Mouse (Mus musculus): Measurements from ENCODE around the gene Mbnl2. TPM values are rescaled to one million over a fixed set of nuclear protein-coding genes. Genes with fewer than 3 reads are reported as not detected.

Gene Mbnl2
- total and polyA plus RNA-seq, 2 experiments from 2014 or later: 23.9 to 58.6 TPM

GRCm38 (mm10) chr14:120336841-120337240 is 61.4 kb downstream of the Mbnl2 start:
- DNase-seq (no peak), ATAC-seq (no peak)
- H3K4me2 ChIP-seq (ENCODE audit: low read depth): no peak overlapping the region
- H3K9ac ChIP-seq: no peak overlapping the region
- no peaks in the 10 kb centered on the region; the same call in none of the 2 replicates for H3K4me1 ChIP-seq (ENCODE audit: insufficient read depth)
- WGBS: 70% methylated on average over 8 of the region's 8 CpGs
- no peak overlapping the region for H3K27ac ChIP-seq (ENCODE audit: low read depth, low read length)
- no peaks in the 10 kb centered on the region for H3K9me3 ChIP-seq (ENCODE audit: low read length)
- H3K36me3 ChIP-seq (ENCODE audit: insufficient read depth): no peaks in the 10 kb centered on the region
- H3K4me3 ChIP-seq (ENCODE audit: low read depth, low read length): no peak overlapping the region
- H3K27me3 ChIP-seq (ENCODE audit: insufficient read depth, low read length): no peaks in the 10 kb centered on the region
- no peak for TF ChIP-seq CTCF (IDR thresholded peaks at IDR 0.05; ENCODE audit: low read depth)

DNA sequence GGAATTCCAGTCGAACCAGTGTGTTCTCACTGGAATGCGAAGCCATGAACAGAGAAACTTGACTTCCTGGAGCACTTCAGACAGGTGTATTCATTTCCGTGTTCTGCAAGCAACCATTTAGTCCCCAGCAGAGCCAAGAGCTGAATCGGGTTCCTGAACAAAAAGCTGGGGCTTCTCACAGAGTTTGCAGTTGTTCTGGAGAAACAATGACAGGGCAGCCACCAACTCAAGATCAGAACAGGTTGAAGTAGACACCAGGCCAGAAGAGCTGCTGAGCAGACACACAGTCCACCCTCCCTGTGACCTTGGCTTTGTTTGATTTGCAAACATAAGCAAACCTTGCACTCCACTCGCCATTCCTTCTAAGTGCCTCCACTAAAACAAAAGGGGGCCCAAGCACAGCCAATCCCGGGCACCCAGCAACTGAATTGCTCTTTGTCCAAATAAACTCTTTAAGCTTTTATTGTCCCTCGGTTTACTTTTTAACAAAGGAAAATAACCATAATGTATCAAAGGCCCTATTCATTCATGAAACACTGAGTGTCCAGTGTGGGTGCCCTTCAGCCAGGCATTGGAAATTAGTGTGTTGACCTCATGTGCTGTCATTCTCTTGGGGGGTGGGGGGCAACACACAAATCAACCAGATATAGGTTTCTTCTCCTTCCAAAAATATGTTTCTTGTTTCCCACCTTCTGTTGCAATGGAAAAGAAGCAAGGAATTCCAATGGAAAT is 62.4 kb downstream of the Mbnl2 start:
- ATAC-seq: no peak
- TF ChIP-seq CTCF (IDR thresholded peaks at IDR 0.05; ENCODE audit: low read depth): no peak
- Histone ChIP-seq H3K4me1 (ENCODE audit: insufficient read depth) (no peaks in the 10 kb centered on the region; the same call in none of the 2 replicates), H3K4me2 (ENCODE audit: low read depth) (no peak overlapping the region), H3K9me3 (ENCODE audit: low read length) (no peaks in the 10 kb centered on the region), H3K27me3 (ENCODE audit: insufficient read depth, low read length) (no peaks in the 10 kb centered on the region), H3K36me3 (ENCODE audit: insufficient read depth) (no peaks in the 10 kb centered on the region), H3K9ac (no peak overlapping the region), H3K27ac (ENCODE audit: low read depth, low read length) (no peak overlapping the region), H3K4me3 (ENCODE audit: low read depth, low read length) (no peak overlapping the region)
- WGBS: 36% methylated on average over 7 of the region's 7 CpGs
- no peak for DNase-seq

GRCm38 (mm10) chr14:120338706-120339105 is 63.2 kb downstream of the Mbnl2 start:
- TF ChIP-seq CTCF (IDR thresholded peaks at IDR 0.05; ENCODE audit: low read depth): no peak
- WGBS: 84% methylated on average over 3 of the region's 3 CpGs

DNA sequence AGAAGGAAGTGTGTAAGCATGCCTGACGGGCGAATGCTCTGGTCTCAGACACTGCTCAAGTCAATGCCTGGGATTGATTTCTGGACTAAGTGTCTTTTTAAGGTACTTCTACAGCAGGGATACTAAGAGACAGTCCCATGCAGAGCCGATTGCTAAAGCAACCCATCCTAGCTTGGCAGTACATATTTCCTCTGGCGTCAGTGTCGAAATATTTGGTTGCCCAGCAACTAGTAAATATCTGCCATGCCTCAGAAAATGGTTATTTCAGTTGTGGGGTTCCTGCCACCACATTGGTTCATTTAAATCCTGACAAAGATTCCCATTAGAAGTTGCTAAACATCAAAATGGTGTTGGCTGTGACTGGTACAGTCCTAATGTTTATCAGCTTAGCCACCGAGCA is 66.4 kb downstream of the Mbnl2 start:
- Histone ChIP-seq H3K4me3 (ENCODE audit: low read depth, low read length) (no peak overlapping the region), H3K27me3 (ENCODE audit: insufficient read depth, low read length) (no peaks in the 10 kb centered on the region), H3K4me2 (ENCODE audit: low read depth) (no peak overlapping the region), H3K9me3 (ENCODE audit: low read length) (0 out of 2 replicates have a peak, but pooled peaks cover 5% of the 10 kb centered on the region), H3K27ac (ENCODE audit: low read depth, low read length) (no peak overlapping the region), H3K36me3 (ENCODE audit: insufficient read depth) (no peaks in the 10 kb centered on the region), H3K4me1 (ENCODE audit: insufficient read depth) (no peaks in the 10 kb centered on the region; the same call in 1 of the 2 replicates), H3K9ac (no peak overlapping the region)
- TF ChIP-seq CTCF (IDR thresholded peaks at IDR 0.05; ENCODE audit: low read depth): no peak
- 77% methylated on average over 6 of the region's 6 CpGs for WGBS
- ATAC-seq: no peak
- no peak for DNase-seq

More at GRCm38 (mm10) chr14:120338706-120339105, 63.2 kb downstream of the Mbnl2 start:
- no peak overlapping the region for H3K4me2 ChIP-seq (ENCODE audit: low read depth)
- H3K4me3 ChIP-seq (ENCODE audit: low read depth, low read length): no peak overlapping the region
- no peaks in the 10 kb centered on the region for H3K27me3 ChIP-seq (ENCODE audit: insufficient read depth, low read length)
- no peaks in the 10 kb centered on the region for H3K9me3 ChIP-seq (ENCODE audit: low read length)
- H3K4me1 ChIP-seq (ENCODE audit: insufficient read depth): no peaks in the 10 kb centered on the region; the same call in none of the 2 replicates
- H3K9ac ChIP-seq: no peak overlapping the region
- ATAC-seq: no peak
- H3K27ac ChIP-seq (ENCODE audit: low read depth, low read length): no peak overlapping the region
- no peaks in the 10 kb centered on the region for H3K36me3 ChIP-seq (ENCODE audit: insufficient read depth)
- DNase-seq: no peak

GRCm38 (mm10) chr14:120342321-120342720 is 66.9 kb downstream of the Mbnl2 start:
- no peaks in the 10 kb centered on the region; the same call in 1 of the 2 replicates for H3K4me1 ChIP-seq (ENCODE audit: insufficient read depth)
- WGBS: 90% methylated on average over 7 of the region's 7 CpGs
- no peaks in the 10 kb centered on the region for H3K27me3 ChIP-seq (ENCODE audit: insufficient read depth, low read length)
- ATAC-seq: no peak
- 0 out of 2 replicates have a peak, but pooled peaks cover 5% of the 10 kb centered on the region for H3K9me3 ChIP-seq (ENCODE audit: low read length)
- H3K4me2 ChIP-seq (ENCODE audit: low read depth): no peak overlapping the region
- no peak for TF ChIP-seq CTCF (IDR thresholded peaks at IDR 0.05; ENCODE audit: low read depth)
- no peak overlapping the region for H3K27ac ChIP-seq (ENCODE audit: low read depth, low read length)
- DNase-seq: no peak
- H3K9ac ChIP-seq: no peak overlapping the region
- H3K36me3 ChIP-seq (ENCODE audit: insufficient read depth): no peaks in the 10 kb centered on the region
- H3K4me3 ChIP-seq (ENCODE audit: low read depth, low read length): no peak overlapping the region

DNA sequence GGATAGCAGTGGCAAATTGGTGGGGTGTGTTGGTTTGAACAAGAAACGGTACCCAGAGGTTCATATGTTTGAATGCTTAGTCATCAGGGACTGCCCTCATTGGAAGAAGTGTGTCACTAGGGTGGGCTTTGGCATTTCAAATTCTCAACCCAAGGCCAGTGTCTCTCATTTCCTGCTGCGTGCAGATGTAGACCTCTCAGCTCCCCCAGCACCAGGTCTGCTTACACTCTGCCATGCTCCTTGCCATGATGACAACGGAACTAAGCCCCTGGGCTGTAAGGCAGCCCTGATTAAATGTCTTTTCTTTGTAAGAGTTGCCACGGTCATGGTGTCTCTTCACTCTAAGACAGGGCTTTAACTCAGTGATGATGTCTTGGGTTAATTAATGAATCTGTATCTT is 69.2 kb downstream of the Mbnl2 start:
- no peak for TF ChIP-seq CTCF (IDR thresholded peaks at IDR 0.05; ENCODE audit: low read depth)
- Histone ChIP-seq H3K9ac (no peak overlapping the region), H3K9me3 (ENCODE audit: low read length) (0 out of 2 replicates have a peak, but pooled peaks cover 5% of the 10 kb centered on the region), H3K4me2 (ENCODE audit: low read depth) (no peak overlapping the region), H3K4me3 (ENCODE audit: low read depth, low read length) (no peak overlapping the region), H3K27ac (ENCODE audit: low read depth, low read length) (no peak overlapping the region), H3K4me1 (ENCODE audit: insufficient read depth) (no peaks in the 10 kb centered on the region), H3K27me3 (ENCODE audit: insufficient read depth, low read length) (no peaks in the 10 kb centered on the region), H3K36me3 (ENCODE audit: insufficient read depth) (no peaks in the 10 kb centered on the region)
- no peak for DNase-seq
- 95% methylated on average over 4 of the region's 4 CpGs for WGBS
- ATAC-seq: no peak
